Comparison of ENCODE assay signal across 16 mouse cellular contexts in genomic region chr14:76857196-76857773, GRCm38 (mm10).
DNase-seq lines count a peak whose midpoint lies in the region; ATAC-seq and TF ChIP-seq lines count a peak whose summit lies in the region.
"Had no signal": no experiment of that assay in that cellular context is flagged by ENCODE, and none has a peak within 500 bp of the region (broad histone marks: within the 10 kb centered on the region; RNA-seq: fewer than 3 reads in every experiment).

No protein-coding gene starts in this region.

- WGBS in heart, embryonic 12.5 days = 46% methylated on average over 10 of the region's 10 CpGs
- 35% methylated on average over 10 of the region's 10 CpGs for WGBS in lung, embryonic 14.5 days

- DNase-seq in heart, adult 18-20 months = no peak
- peak; percentile 74 for DNase-seq in lung, embryonic 14.5 days
- no peak for DNase-seq in lung, postnatal 14 days
- no peak for DNase-seq in cerebellum, adult 11 months
- DNase-seq: adrenal gland, adult 2 months; cerebellum, postnatal 14 days; gastrocnemius, adult 2 months; heart, postnatal 36 days; thymus, postnatal 4 days had no signal

- H3K4me2 ChIP-seq in heart, embryonic 12.5 days = peak overlapping the region; percentile 55; the same call in 1 of the 2 replicates
- peak overlapping the region; percentile 38; the same call in 1 of the 2 replicates for H3K4me2 ChIP-seq in lung, embryonic 14.5 days
- H3K4me2 ChIP-seq: embryonic facial prominence, embryonic 13.5 days; forebrain, embryonic 12.5 days had no signal

- no peak for TF ChIP-seq CTCF in lung, embryonic 14.5 days (IDR thresholded peaks at IDR 0.05; ENCODE audit: low read depth)

- no peak overlapping the region for H3K27ac ChIP-seq in heart, embryonic 12.5 days (ENCODE audit: poor library complexity, severe bottlenecking)
- no peak overlapping the region; the same call in 1 of the 2 replicates for H3K27ac ChIP-seq in lung, embryonic 14.5 days (ENCODE audit: low read depth)
- H3K27ac ChIP-seq: embryonic facial prominence, embryonic 13.5 days; forebrain, embryonic 12.5 days; macrophage had no signal

- no peak for ATAC-seq in heart, embryonic 12.5 days (ENCODE audit: insufficient number of reproducible peaks, low FRiP score)
- peak; percentile 44; the same call in 1 of the 2 replicates for ATAC-seq in lung, embryonic 14.5 days (ENCODE audit: insufficient read depth)
- peak; percentile 96 for ATAC-seq in granulocyte monocyte progenitor cell, adult 5-6 weeks (replicated peaks; ENCODE audit: poor library complexity, severe bottlenecking)
- peak; percentile 86 for ATAC-seq in megakaryocyte progenitor cell, adult 5-6 weeks (replicated peaks; ENCODE audit: poor library complexity)
- ATAC-seq in inflammation-experienced regulatory T-cells, adult 6 months = no peak

- H3K36me3 ChIP-seq in heart, embryonic 12.5 days = no peaks in the 10 kb centered on the region
- no peaks in the 10 kb centered on the region for H3K36me3 ChIP-seq in lung, embryonic 14.5 days (ENCODE audit: insufficient read depth)
- H3K36me3 ChIP-seq: embryonic facial prominence, embryonic 13.5 days; forebrain, embryonic 12.5 days had no signal

- no peak overlapping the region for H3K9ac ChIP-seq in heart, embryonic 12.5 days
- no peak overlapping the region for H3K9ac ChIP-seq in lung, embryonic 14.5 days
- H3K9ac ChIP-seq: embryonic facial prominence, embryonic 13.5 days; forebrain, embryonic 12.5 days had no signal

- H3K9me3 ChIP-seq in heart, embryonic 12.5 days (replicated peaks) = no peaks in the 10 kb centered on the region
- no peaks in the 10 kb centered on the region for H3K9me3 ChIP-seq in lung, embryonic 14.5 days (ENCODE audit: low read depth, low read length)
- H3K9me3 ChIP-seq: embryonic facial prominence, embryonic 13.5 days; forebrain, embryonic 12.5 days had no signal

- H3K27me3 ChIP-seq in heart, embryonic 12.5 days (replicated peaks) = no peaks in the 10 kb centered on the region
- no peaks in the 10 kb centered on the region for H3K27me3 ChIP-seq in lung, embryonic 14.5 days (ENCODE audit: insufficient read depth, low read length)
- H3K27me3 ChIP-seq: embryonic facial prominence, embryonic 13.5 days; forebrain, embryonic 12.5 days had no signal

- H3K4me1 ChIP-seq in heart, embryonic 12.5 days (replicated peaks) = peaks cover 13% of the 10 kb centered on the region
- H3K4me1 ChIP-seq in lung, embryonic 14.5 days (ENCODE audit: insufficient read depth) = no peaks in the 10 kb centered on the region
- H3K4me1 ChIP-seq: forebrain, embryonic 12.5 days had no signal

- no peak overlapping the region for H3K4me3 ChIP-seq in heart, embryonic 12.5 days
- no peak overlapping the region for H3K4me3 ChIP-seq in lung, embryonic 14.5 days (ENCODE audit: low read depth, low read length)
- H3K4me3 ChIP-seq: embryonic facial prominence, embryonic 13.5 days; forebrain, embryonic 12.5 days; gastrocnemius, adult 2 months had no signal

Comparison
In these comparisons a context has a peak if more than half of its experiments do, and no peak if none do; other contexts are left out.
1. ATAC-seq: peak in lung, embryonic 14.5 days (single experiment), granulocyte monocyte progenitor cell, adult 5-6 weeks (single experiment) and megakaryocyte progenitor cell, adult 5-6 weeks (single experiment); none in heart, embryonic 12.5 days (single experiment) and inflammation-experienced regulatory T-cells, adult 6 months (single experiment).